Mouse (Mus musculus) heart, adult 11 months (tissue): Measurements from ENCODE around the gene Acsm5.

Experiments used
- DNase-seq: peaks from one replicate; pipeline ENCODE4 v3.0.0; 2022

The Acsm5 gene

DNA sequence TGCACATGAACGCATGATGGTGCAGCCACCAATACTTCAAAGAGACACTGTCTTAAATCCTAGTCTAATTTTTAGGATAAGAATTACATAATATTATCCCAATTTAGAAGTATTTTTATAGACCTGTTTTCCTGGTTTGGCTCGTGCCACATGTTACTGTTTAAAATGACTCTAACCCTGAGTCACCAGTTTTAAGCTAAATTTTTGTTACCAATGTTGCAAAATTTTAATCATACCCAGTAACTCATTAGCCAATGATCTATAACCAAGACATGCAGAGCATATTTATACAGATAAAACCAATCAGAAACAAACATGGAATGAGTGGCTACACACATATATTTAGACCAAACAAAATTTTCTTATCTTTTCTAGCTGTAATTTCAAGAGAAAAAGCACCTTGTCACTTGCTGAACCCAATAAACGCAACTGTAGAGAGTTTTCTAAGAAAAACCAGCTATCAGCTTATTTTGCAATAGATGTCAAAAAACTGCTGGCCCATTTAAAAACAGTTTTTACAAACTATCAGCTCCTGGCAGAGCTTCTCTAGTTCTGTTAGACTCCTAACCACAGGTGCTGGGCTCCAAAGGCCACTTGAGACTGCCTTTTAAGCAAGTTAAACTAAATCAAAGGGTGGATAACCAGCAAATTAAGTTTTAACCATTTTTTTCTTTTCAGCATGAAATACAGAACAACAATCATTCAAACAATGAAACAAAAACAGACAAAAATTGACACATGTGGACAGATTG lies 31.4 kb downstream of the Acsm5 start:
- no peak for DNase-seq

DNA sequence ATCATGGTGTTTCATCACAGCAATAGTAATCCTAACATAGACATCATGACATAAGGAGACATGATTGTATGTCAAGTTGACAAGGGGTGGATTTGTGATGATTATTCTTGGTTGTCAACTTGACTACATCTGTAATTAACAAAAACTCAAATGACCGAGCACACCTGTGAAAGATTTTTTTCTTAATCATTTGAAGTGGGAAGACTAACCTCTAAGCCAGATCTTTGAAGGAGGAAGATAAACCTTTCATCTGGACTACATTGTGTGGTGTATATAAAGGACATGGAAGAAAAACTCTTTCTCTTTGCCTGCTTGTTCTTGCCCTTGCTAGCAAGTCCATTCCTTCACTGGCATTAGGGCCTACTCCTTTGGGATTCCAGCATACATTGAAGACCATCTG lies 34.8 kb downstream of the Acsm5 start, which contains the start of gene Acsm2:
Gene Acsm2 (plus strand): TSS at position 301 of the 400 bp plus-strand sequence.
- DNase-seq, result peak; percentile 4

DNA sequence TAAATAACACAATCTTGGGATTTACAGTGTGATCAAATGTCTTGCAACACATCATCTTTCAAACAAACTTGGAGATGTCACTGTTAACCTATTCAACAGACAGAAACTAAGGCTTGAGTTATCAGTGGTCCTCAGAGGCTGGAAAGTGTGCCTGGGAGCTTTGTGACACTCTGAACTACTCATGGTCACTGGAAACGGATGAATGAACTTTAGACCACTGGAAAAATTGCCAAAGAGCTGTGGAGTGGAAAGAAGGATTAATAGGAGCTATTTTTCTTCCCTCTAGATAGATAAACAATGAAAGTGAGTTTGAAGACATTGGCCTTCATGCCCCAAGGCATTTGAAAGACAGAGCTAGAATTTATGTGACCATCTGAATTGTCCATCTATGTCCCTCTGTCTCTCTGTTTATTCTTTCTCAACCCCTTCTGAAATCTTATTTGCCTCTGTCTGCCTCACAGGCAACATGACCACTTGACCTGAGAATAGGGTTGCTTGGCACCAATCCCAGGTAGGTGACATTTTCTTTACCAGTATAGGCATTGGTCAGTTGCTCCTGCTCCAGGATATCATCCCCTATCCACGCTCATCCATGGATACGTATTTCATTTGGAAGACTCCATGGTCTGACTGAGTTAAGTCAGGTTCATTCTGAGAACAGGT lies 40.7 kb downstream of the Acsm5 start:
- DNase-seq, result peak; percentile 31

DNA sequence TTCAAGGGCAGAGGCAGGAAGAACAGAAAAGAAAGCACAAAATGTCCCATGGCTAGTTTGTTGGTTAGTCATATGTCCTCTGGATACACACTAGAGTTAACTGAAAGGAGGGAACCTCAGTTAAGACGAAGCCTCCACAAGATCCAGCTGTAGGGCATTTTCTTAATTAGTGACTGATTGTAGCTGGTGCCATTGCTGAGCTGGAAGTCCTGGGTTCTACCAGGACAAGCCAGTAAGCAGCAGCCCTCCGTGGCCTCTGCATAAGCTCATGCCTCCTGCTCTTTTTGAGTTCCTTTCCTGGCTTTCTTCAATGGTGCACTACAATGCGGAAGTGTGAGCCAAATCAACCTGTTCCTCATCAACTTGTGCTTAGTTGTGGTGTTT lies 41.2 kb downstream of the Acsm5 start:
- DNase-seq, result peak; percentile 30

DNA sequence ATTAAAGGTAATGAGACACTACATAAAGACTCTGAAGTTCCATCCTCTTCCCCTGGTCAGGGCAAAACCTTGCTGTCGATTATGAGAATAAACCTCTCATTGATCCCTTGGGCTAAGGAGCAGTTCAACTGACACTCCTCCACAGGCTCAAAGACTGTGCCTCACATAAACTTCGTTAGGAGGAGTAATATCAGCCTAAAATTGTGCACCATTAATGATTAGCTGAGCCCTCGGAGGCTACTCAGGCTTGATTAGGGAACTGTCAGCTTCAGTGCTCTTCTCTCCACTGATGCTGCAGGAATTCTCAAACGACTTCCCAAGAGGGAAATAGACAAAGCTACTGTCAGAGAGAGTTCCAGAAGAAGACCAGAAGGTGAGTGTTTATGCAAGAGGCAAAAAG lies 42.2 kb downstream of the Acsm5 start:
- peak; percentile 46 for DNase-seq

DNA sequence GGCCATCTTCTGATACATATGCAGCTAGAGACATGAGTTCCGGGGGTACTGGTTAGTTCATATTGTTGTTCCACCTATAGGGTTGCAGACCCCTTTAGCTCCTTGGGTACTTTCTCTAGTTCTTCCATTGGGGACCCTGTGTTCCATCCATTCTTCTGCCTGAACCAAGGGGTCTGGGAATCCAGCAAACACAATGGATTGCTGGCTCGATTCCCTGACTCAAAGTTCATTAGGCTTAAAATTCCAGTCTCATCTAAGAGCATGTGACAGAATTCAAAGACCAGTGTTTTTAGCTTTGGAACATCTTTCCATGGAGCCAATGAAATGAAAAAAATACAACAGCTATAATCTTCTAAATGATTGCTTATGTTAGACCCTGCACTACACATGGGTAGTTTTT lies 43.2 kb downstream of the Acsm5 start:
- DNase-seq, result peak; percentile 25

DNA sequence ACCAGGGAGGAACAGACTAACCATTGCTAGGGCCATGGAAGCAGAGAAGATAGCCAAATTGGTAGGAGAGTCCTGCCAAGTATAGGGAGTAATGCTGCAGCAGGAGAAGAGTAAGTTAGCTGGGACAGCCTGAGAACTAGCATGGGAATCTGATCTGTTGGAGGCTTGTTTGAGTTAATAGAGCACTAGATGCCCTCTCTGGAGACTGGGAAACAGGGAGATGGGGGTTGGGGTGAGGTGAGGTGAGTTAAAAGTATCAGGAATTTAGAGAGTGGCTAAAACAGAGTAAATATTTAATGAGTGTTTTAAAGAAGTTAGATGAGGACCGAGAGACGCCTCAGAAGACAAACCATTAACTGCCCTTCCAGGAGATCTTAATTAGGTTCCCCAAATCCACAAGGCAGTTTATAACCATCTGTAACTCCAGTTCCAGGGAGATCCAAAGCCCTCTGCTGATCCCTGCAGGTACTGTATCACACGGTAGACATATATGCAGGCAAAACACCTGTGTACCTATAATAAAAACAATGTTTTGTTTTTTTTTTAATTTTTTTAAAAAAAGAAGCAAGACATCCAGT lies 75.4 kb downstream of the Acsm5 start:
- DNase-seq, result peak; percentile 22
